Mouse (Mus musculus): Measurements from ENCODE around the gene Ccm2l.

DNA sequence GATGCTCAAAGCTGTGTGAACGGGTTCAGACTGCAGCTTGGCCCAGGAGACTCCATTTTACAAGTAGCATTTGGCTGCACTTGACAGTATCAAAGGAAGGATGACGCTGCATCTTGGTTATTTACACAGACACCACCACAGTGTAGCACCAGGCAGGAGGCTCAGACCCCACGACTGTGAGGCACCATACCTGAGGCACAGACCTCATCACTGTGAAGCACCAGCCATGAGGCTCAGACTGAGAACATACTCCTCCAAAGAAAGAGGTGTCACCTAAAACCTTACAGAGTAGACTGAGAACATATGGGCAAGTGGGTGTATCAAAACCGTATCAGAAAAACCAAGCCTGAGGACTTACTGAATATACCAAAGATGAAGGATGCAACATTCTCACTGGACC is 42.9 kb upstream of the Ccm2l start:
- no peak for TF ChIP-seq ZC3H11A (IDR thresholded peaks at IDR 0.05; ENCODE audit: low read depth, low read length)
- TF ChIP-seq JUND (IDR thresholded peaks at IDR 0.05; ENCODE audit: low read depth, low read length) = no peak
- TF ChIP-seq USF1 (IDR thresholded peaks at IDR 0.05; ENCODE audit: low read depth, low read length) = no peak
- TF ChIP-seq GABPA (IDR thresholded peaks at IDR 0.05; ENCODE audit: low read depth, low read length) = no peak
- TF ChIP-seq TCF12 (IDR thresholded peaks at IDR 0.05; ENCODE audit: low read depth, low read length) = no peak
- no peak for TF ChIP-seq CHD2 (IDR thresholded peaks at IDR 0.05; ENCODE audit: low read length)
- no peak for TF ChIP-seq MAZ (IDR thresholded peaks at IDR 0.05; ENCODE audit: low read depth, low read length)
- TF ChIP-seq CTCF (IDR thresholded peaks at IDR 0.05 in 2 of 3, conservative IDR thresholded peaks at IDR 0.05 in 1 of 3; ENCODE audit: control insufficient read depth in 1 of 3, insufficient read depth in 1 of 3, low read depth in 2 of 3, low read length in 3 of 3, poor library complexity in 1 of 3, severe bottlenecking in 1 of 3) = no peak
- no peak for TF ChIP-seq ZKSCAN1 (IDR thresholded peaks at IDR 0.05; ENCODE audit: low read depth, low read length)
- no peak for TF ChIP-seq SIN3A (IDR thresholded peaks at IDR 0.05; ENCODE audit: low read length)
